Mouse (Mus musculus) splenic B cell, adult 2 months (primary cell): ENCODE results near the gene Fkbp2.
A peak's percentile ranks its signal among the peaks of the same experiment; 100 is the strongest.

ENCODE experiments used
- DNase-seq: peaks from one replicate; pipeline ENCODE4 v3.0.0-alpha.2; 2011; ENCODE audit warnings: low read depth, low spot score
- H3K27me3 ChIP-seq: 2 replicates; pipeline ENCODE4 v1.6.1; 2012; ENCODE audit warnings: mild to moderate bottlenecking, low read length, moderate library complexity, mixed read lengths; ENCODE audit not compliant: control insufficient read depth, poor library complexity, insufficient read depth, severe bottlenecking
- H3K36me3 ChIP-seq: 2 replicates; pipeline ENCODE4 v1.6.1; 2012; ENCODE audit warnings: mild to moderate bottlenecking, low read length, moderate library complexity, mixed read lengths; ENCODE audit not compliant: control insufficient read depth, poor library complexity, insufficient read depth, severe bottlenecking

Fkbp2 gene

DNA sequence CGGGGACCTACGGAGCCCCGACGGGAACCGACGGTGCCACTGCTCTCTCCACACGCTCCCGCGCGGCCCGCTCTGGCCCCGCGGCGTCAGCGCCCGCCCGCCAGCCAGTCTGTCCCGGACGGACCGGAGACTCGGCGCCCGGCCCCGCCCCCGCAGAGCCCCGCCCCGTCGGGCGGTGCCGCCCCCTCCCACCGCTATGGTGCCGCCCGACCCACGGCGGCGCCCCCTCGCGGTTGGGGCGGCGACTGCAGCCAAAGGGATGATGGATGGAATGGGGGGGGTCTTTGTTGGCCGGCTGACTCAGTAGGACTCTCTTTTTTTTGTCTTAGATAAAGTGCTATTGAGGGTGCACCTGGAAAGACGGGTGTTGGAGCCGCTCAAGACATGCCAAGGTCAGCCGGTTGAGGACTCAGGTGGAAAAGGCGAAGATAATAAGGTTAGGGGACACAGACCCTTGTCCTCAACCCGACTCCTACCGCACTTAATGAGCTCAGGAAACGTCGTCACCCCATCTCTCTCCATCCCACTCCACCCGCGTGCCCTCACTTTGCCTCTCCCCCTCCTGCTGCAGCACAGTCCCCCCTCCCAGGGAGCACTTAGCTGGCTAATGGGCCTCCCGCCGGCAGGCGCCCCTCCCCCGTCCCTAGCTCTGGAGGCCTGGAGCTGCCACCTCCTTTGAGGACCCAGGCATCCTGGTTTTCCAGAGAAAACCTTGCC is 10.5 kb downstream of the Fkbp2 start:
- DNase-seq: peak; percentile 85

DNA sequence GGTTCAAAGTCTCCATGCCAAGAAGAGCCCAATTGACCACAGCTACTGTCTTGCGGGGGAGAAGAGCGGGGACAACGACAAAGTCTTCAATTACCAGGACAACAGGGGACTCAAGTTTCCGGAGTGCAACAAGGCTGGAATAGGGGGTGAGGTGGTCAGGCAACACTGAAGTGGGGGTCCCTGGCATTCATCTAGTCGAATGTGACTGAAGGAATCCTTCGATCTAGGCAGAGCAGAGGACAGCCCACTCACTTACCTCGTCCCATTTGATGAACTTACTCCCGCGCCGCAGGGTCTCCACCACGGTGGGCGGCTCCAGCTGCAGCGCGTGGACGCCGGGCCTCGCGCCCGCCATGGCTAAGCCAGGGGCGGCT is 11.0 kb downstream of the Fkbp2 start:
- no peak for DNase-seq
- Histone ChIP-seq H3K27me3 (no peaks in the 10 kb centered on the region; the same call in none of the 2 replicates), H3K36me3 (no peaks in the 10 kb centered on the region)

More for the DNA sequence above, 10.5 kb downstream of the Fkbp2 start:
- no peaks in the 10 kb centered on the region for H3K36me3 ChIP-seq
- H3K27me3 ChIP-seq: no peaks in the 10 kb centered on the region; the same call in none of the 2 replicates

DNA sequence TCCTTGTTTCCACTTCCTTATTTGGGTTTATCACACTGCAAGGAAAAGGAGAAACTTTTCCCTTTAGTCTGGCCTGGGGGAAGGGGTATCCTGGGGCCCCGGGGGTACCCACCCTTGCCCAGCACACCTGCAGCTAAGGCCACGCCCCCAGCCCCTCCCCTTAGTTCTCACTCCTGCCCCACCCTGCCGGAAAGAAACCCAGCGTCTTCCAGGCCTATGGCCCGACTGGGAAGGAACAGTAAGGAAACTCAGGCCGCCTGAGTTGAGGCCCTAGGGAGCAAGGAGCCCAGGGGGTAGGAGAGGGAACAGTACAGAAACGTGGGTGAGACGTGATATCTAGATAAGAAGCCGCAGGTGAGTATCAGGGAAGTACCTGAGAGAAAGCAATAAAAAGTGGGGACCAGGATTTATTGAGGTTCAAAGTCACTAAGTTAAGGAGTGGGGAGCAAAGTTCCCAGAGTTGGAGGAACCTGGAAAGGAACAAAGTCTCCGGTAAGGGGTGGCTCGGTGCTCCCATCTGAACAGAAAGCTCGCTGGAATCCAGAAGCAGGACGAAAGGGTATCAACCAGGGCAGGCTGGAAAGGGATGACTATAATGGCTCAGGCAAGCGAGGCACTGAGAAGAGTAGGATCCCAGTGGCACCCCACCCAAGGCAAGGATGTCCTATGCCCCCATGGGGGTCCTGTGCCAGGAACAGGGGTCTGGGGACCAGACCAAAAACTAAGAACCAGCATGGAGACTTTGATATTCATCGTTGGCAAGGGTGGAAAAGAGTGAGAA is 11.6 kb downstream of the Fkbp2 start:
- Histone ChIP-seq H3K27me3 (no peaks in the 10 kb centered on the region; the same call in none of the 2 replicates), H3K36me3 (peaks cover 1% of the 10 kb centered on the region; the same call in 1 of the 2 replicates)
- no peak for DNase-seq

DNA sequence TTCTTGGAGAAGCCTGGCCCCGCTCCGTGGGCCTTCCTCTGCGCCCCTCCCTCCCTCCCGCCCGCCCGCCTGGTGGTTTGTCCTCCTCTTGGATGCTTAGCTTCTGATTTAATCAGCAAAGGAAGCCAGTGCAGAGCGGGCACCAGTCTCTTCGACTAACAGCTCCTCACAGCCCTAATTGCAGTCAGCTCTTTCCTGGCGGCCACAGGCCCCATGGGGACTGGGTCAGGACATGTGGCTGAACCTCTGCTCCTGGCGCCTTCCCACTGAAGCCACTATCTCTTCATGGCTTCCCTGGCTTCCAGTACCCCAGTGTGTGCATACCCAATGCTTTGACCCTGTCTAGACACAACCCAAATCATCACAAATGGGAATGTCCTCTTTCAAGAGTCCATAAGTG is 23.8 kb downstream of the Fkbp2 start:
- H3K27me3 ChIP-seq: no peaks in the 10 kb centered on the region
- no peak for DNase-seq
- H3K36me3 ChIP-seq: no peaks in the 10 kb centered on the region

DNA sequence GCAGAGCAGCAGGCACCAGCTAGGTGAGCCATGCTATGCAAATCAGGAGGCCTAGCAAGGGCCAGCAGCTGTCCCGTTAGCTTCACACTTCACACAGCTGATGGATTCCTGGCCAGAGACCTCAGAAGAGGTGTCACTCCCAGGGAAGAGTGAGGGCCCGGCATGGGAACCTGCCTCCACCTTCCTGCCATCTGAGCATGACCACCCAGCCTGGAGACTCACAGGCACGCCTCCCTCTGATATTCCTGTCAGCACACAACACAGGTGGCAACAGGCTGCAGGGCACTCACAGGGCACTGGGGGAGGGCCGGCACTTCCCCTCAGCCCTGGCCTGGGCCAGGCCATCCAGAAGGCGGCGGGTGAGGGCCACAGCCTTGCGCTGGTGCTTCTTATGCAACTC is 24.9 kb downstream of the Fkbp2 start:
- DNase-seq: no peak
- H3K36me3 ChIP-seq: no peaks in the 10 kb centered on the region
- no peaks in the 10 kb centered on the region for H3K27me3 ChIP-seq

DNA sequence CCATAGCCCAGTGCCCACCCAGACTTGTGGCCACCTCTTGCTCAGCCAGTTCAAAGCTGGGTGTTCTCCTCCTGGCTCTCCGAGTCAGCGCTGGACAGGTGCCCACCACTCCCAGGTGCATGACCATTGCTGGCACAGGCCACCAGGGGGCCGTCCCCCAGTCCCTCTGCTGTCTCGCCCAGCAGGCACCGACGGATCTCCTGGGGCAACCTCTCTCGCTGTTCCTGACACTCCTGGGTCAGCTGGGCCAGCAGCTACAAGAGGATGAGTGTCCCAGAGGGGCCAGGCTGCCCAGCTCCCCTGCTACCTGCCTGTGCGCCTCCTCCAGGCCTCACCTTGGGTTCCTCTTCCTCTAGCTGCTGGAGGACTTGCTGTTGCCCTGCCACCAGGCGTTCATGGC is 26.3 kb downstream of the Fkbp2 start:
- Histone ChIP-seq H3K27me3 (no peaks in the 10 kb centered on the region), H3K36me3 (no peaks in the 10 kb centered on the region)
- DNase-seq: peak; percentile 56

DNA sequence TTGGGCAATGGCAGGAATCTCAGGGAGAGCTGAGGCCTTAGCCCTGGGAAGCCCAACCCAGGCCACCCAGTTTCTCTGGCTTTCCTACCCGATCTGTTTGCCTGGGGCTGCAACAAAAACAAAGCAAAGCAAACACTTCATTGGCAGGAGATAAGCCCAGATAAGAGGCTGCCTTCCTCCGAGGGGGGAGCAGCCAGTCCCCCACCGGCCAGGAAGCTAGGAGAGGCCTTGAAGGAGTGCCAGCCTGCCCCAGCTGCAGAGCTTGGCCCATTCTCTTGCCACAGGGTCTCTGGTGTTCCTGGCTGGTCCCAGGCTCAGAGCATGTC is 27.6 kb downstream of the Fkbp2 start:
- no peaks in the 10 kb centered on the region for H3K36me3 ChIP-seq
- no peaks in the 10 kb centered on the region for H3K27me3 ChIP-seq
- DNase-seq: no peak

DNA sequence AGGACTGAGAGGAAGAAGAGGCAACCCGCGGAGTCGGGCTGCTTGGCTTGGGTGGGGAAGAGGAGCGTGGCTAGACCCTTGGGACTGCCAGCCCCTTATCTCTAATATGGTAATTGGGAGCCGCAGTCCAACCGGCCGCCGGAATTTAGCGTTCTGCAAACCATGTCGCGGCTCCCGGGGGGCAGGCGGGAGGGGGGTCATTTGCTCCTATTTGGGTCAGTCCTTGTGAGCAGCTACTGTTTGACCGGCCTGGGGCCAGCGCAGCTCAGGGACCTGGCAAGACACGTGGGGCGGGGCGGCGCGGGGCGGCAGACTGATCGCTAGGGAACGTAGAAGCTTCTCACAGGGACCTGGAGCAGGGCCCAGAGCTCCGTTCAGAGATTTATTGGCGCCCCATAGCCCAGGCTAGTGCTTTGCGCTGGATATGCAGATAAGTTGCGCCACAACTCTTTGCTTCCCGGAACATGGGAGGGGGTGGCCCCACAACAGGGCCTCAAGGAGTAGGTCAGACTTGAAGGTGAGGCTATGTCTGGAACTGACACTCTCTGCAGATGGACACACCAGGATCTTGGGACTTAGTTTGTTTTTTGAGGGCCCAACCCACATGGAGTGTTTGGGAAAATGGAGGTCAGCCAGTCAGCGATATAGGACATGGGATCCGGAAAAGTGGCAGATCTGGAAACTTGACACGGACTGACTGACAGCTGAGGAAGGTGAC is 28.1 kb downstream of the Fkbp2 start:
- DNase-seq: peak; percentile 30
- H3K27me3 ChIP-seq: no peaks in the 10 kb centered on the region
- no peaks in the 10 kb centered on the region for H3K36me3 ChIP-seq

DNA sequence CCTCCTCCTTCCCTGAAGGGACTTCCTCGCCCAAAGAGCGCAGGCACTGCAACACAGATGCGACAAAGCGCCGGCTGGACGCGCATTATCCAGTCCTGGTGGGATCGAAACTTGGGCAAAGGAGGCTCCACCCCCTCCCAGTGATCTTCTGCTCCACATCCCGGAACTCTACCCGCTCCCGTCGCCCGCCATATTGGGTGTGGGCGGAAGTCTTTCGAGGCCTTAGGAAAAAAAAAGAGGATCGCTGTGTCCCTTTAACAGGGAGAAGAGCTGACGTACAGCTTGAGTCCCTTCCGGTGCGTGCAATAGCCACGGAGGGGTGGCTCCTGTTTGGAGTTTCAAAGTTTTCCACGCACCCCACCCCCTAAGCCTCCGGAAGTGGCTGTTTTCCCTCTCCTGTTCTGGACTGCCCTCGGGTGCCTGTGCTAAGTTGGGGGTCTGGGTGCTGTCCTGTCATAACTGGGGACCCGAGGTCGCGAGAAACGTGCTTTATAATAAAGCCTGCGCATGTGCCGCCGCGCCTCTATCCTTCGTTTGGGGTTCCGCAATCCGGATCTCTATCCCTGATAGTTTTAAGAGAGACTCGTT is 28.8 kb downstream of the Fkbp2 start:
- no peaks in the 10 kb centered on the region for H3K27me3 ChIP-seq
- no peaks in the 10 kb centered on the region for H3K36me3 ChIP-seq
- peak; percentile 62 for DNase-seq

DNA sequence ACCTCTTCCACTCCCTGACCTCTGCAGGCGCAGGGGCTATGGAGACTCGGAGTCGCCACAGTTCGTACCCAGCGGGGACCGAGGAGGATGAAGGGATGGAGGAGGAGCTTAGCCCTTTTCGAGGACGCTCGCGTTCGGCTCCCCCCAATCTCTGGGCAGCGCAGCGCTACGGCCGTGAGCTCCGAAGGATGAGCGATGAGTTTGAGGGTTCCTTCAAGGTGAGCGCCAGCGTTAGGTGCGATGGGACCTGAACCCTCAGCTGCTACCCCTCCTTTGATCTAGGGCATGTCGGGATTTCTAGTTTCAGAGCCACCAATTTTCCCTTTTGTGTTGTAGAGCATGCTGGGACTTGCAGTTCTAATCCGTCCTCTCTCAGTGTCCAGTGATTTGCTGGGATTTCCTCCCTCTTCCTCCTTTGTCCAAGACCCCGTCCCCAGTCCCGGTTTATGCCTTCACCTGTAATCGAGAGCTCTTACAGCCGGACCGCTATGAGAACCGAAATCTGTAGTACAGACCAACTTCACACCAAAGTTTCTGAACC is 29.6 kb downstream of the Fkbp2 start:
- no peaks in the 10 kb centered on the region for H3K27me3 ChIP-seq
- no peaks in the 10 kb centered on the region for H3K36me3 ChIP-seq
- DNase-seq: peak; percentile 30

DNA sequence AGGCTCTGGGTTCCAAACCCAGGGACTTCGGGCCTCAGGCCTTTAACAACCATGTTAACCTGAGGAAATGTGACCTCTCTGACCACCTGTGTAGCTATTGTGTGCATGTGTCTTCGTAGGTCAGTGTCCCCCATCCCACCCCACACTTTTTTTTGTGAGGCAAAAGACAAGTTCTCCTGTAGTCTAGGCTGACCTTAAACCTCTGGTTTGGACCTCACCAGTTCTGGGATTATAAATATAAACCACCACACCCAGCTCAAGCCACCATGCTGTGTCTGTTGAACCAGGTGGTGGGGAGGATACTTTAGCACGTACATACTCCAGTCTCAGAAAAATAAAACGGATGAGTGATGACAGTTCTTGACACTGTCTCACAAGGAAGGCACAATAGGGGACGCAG is 30.4 kb downstream of the Fkbp2 start:
- no peak for DNase-seq
- Histone ChIP-seq H3K36me3 (no peaks in the 10 kb centered on the region), H3K27me3 (no peaks in the 10 kb centered on the region)

DNA sequence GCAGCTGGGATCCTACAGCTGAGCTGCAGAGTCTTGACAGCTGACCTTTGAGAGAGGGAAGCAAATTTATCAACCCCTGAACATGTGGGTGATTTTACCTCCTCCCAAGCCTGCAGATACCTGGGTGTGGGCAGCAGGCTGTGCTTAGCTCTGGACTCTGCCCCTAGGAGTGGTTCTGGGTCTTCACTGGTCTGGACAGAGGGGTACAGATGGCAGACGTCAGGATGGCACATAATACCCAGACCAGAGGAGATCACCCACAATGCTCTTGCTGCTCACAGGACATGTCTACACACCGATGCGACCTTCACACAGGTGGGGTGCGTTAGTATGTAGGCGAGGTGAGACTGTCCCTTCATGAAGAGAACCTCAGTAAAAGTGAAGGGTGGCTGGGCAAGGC is 30.8 kb downstream of the Fkbp2 start:
- no peaks in the 10 kb centered on the region for H3K36me3 ChIP-seq
- DNase-seq: no peak
- H3K27me3 ChIP-seq: no peaks in the 10 kb centered on the region

DNA sequence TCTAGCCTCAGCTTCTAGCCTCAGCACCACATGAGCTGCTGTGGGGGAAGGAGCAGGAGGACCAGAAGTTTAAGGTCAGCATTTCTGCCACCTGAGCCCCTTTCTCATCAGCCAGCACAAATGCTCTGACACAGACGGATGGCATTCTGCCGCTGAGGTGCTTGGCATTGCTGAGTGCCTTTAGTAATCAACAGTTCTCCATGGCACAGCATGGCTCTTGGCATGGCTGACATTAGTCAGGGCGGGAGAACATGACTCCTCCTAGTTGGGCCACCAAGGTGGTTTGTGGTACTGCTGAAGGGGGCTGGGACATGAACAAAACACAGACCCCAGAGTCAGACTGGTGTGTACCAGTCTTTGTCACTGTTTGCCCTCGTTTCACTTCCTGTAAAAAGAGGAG is 32.1 kb downstream of the Fkbp2 start:
- no peaks in the 10 kb centered on the region for H3K27me3 ChIP-seq
- H3K36me3 ChIP-seq: no peaks in the 10 kb centered on the region
- no peak for DNase-seq

DNA sequence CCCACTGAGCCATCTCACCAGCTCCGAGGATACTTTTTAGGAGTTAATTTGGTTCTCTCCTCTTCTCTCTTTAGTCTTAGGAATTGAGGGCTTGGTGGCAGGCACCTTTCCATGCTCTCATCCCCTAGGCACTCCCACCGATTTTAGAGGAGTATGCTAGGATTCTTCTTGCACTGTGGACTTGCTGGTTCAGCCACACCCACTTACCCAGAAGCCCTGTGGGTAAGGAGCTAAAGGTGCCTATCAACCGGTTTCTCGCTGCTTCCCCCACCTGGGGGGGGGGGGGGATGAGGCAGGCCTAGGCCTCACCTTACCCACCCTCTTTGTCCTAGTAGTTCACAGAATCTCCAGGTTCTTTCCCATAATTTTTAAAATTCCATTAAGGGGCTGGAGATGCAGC is 32.6 kb downstream of the Fkbp2 start:
- no peaks in the 10 kb centered on the region for H3K27me3 ChIP-seq
- no peak for DNase-seq
- H3K36me3 ChIP-seq: no peaks in the 10 kb centered on the region

DNA sequence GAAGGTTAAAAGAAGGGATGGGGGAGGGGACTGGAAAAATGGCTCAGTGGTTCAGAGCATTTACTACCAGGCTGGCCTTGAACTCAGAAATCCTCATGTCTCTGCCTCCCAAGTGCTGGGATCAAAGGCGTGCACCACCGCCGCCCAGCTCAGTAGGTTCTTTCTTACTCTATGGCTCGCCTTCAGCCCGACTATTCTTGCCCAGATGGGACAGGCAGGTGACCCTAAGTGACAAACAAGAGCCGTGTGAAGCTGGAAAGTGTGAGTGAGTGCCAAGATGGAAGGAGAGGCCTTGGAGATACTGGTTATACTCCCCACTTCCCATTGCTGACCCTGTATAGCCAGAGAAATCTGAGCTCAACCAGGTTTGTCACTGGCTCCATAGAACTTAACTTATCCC is 36.6 kb downstream of the Fkbp2 start:
- Histone ChIP-seq H3K36me3 (no peaks in the 10 kb centered on the region), H3K27me3 (no peaks in the 10 kb centered on the region)
- no peak for DNase-seq
